Mouse (Mus musculus) heart, adult 2 months (tissue): ENCODE data around the gene Ms4a6c.

ENCODE experiments used
- CTCF ChIP-seq: fragments of 200-600 bp; IDR thresholded peaks from 2 replicates; pipeline ENCODE4 v1.8.1; 2022; ENCODE audit warnings: antibody characterized with exemption, mild to moderate bottlenecking, moderate library complexity
- EP300 ChIP-seq: fragments of 200-500 bp; IDR thresholded peaks from 2 replicates; pipeline ENCODE4 v1.6.1; 2011; ENCODE audit warnings: low read depth, low read length, control low read depth; ENCODE audit not compliant: insufficient read depth
- POLR2A ChIP-seq: fragments of 200-500 bp; IDR thresholded peaks from 2 replicates; pipeline ENCODE4 v1.6.1; 2011; ENCODE audit warnings: mild to moderate bottlenecking, low read depth, low read length, control low read depth; ENCODE audit not compliant: insufficient read depth

GRCm38 (mm10) chr19:11443964-11444363 lies 25.2 kb upstream of the Ms4a6c start:
- TF ChIP-seq CTCF = no peak
- no peak for TF ChIP-seq EP300
- no peak for TF ChIP-seq POLR2A
